Mouse (Mus musculus) testis, postnatal 10 days (tissue): Measurements from ENCODE around the gene Col6a3.

Source experiments
- DNase-seq: peaks from one replicate; pipeline ENCODE4 v3.0.0; 2021; ENCODE audit warnings: low spot score

The Col6a3 gene

GRCm38 (mm10) chr1:90797276-90797891, 46.4 kb downstream of the Col6a3 start:
- DNase-seq = peak; percentile 55

- DNase-seq = no peak
Observed at GRCm38 (mm10) chr1:90793368-90793767, 50.4 kb downstream of the Col6a3 start.

GRCm38 (mm10) chr1:90790925-90791324, 52.8 kb downstream of the Col6a3 start:
- no peak for DNase-seq

- no peak for DNase-seq
Observed at GRCm38 (mm10) chr1:90789506-90789905, 54.3 kb downstream of the Col6a3 start.

- no peak for DNase-seq
Observed at GRCm38 (mm10) chr1:90780446-90780845, 63.3 kb downstream of the Col6a3 start.

- no peak for DNase-seq
Observed at GRCm38 (mm10) chr1:90779072-90779471, 64.7 kb downstream of the Col6a3 start.

GRCm38 (mm10) chr1:90775477-90776241, 68.1 kb downstream of the Col6a3 start:
- DNase-seq = peak; percentile 59

GRCm38 (mm10) chr1:90771172-90771571, 72.6 kb downstream of the Col6a3 start:
- DNase-seq = no peak

- no peak for DNase-seq
Observed at GRCm38 (mm10) chr1:90770027-90770426, 73.7 kb downstream of the Col6a3 start.

- no peak for DNase-seq
Observed at GRCm38 (mm10) chr1:90769301-90769700, 74.5 kb downstream of the Col6a3 start.

- DNase-seq = no peak
Observed at GRCm38 (mm10) chr1:90758091-90758673, 85.6 kb downstream of the Col6a3 start.

- DNase-seq = no peak
Observed at GRCm38 (mm10) chr1:90753869-90754563, 89.8 kb downstream of the Col6a3 start.

- no peak for DNase-seq
Observed at GRCm38 (mm10) chr1:90751221-90751620, 92.5 kb downstream of the Col6a3 start.

GRCm38 (mm10) chr1:90750169-90750568, 93.6 kb downstream of the Col6a3 start:
- DNase-seq = no peak

- DNase-seq = no peak
Observed at GRCm38 (mm10) chr1:90748544-90748943, 95.2 kb downstream of the Col6a3 start.

GRCm38 (mm10) chr1:90743941-90744386, 99.8 kb downstream of the Col6a3 start:
- DNase-seq = peak; percentile 53

- DNase-seq = no peak
Observed at GRCm38 (mm10) chr1:90743445-90743844, 100.3 kb downstream of the Col6a3 start.

- DNase-seq = no peak
Observed at GRCm38 (mm10) chr1:90742641-90743040, 101.1 kb downstream of the Col6a3 start.

- DNase-seq = no peak
Observed at GRCm38 (mm10) chr1:90740216-90741170, 103.3 kb downstream of the Col6a3 start.

GRCm38 (mm10) chr1:90738913-90739312, 104.9 kb downstream of the Col6a3 start:
- DNase-seq = no peak

GRCm38 (mm10) chr1:90729466-90729865, 114.3 kb downstream of the Col6a3 start:
- no peak for DNase-seq
